Mouse (Mus musculus): ENCODE results near the gene Zic5.

GRCm38 (mm10) chr14:122466756-122467362 lies 1.4 kb upstream of the Zic5 start:
- TF ChIP-seq POLR2A (IDR thresholded peaks at IDR 0.05; ENCODE audit: control insufficient read depth, low read depth, low read length) (no peak), CTCF (IDR thresholded peaks at IDR 0.05; ENCODE audit: control insufficient read depth, insufficient read depth, insufficient replicate concordance, low read depth, low read length) (no peak)
